Mouse (Mus musculus): ENCODE results near the gene Cyp24a1. TPM values are rescaled to one million over a fixed set of nuclear protein-coding genes. Genes with fewer than 3 reads are reported as not detected.
A peak's percentile ranks its signal among the peaks of the same experiment; 100 is the strongest.

The Cyp24a1 gene
- total RNA-seq (2021): not detected
- long read RNA-seq, experiment 1: 0 reads
- long read RNA-seq, experiment 2: 0 reads

- peak in 1 of 2 experiments; percentile 31 for DNase-seq (ENCODE audit: low spot score in 2 of 2)
Measured at GRCm38 (mm10) chr2:170497091-170497566, at the start of gene Cyp24a1. Gene Cyp24a1 (minus strand): TSS chr2:170497145.

GRCm38 (mm10) chr2:170545745-170546144, 48.8 kb upstream of the Cyp24a1 start:
- DNase-seq (ENCODE audit: low spot score in 2 of 2): no peak

- no peak for DNase-seq (ENCODE audit: low spot score in 2 of 2)
Measured at GRCm38 (mm10) chr2:170544950-170545349, 48.0 kb upstream of the Cyp24a1 start.

- no peak for DNase-seq (ENCODE audit: low spot score in 2 of 2)
Measured at GRCm38 (mm10) chr2:170544159-170544558, 47.2 kb upstream of the Cyp24a1 start.

GRCm38 (mm10) chr2:170543625-170544024, 46.7 kb upstream of the Cyp24a1 start:
- no peak for DNase-seq (ENCODE audit: low spot score in 2 of 2)

GRCm38 (mm10) chr2:170539211-170539610, 42.3 kb upstream of the Cyp24a1 start:
- DNase-seq (ENCODE audit: low spot score in 2 of 2): no peak

- no peak for DNase-seq (ENCODE audit: low spot score in 2 of 2)
Measured at GRCm38 (mm10) chr2:170535841-170536240, 38.9 kb upstream of the Cyp24a1 start.

- no peak for DNase-seq (ENCODE audit: low spot score in 2 of 2)
Measured at GRCm38 (mm10) chr2:170534803-170535174, 37.8 kb upstream of the Cyp24a1 start.

GRCm38 (mm10) chr2:170534116-170534802, 37.3 kb upstream of the Cyp24a1 start:
- no peak for DNase-seq (ENCODE audit: low spot score in 2 of 2)

- DNase-seq (ENCODE audit: low spot score in 2 of 2): no peak
Measured at GRCm38 (mm10) chr2:170530256-170530655, 33.3 kb upstream of the Cyp24a1 start.

GRCm38 (mm10) chr2:170529766-170530165, 32.8 kb upstream of the Cyp24a1 start:
- DNase-seq (ENCODE audit: low spot score in 2 of 2): no peak

- no peak for DNase-seq (ENCODE audit: low spot score in 2 of 2)
Measured at GRCm38 (mm10) chr2:170528061-170528460, 31.1 kb upstream of the Cyp24a1 start.

GRCm38 (mm10) chr2:170526513-170526912, 29.6 kb upstream of the Cyp24a1 start:
- DNase-seq (ENCODE audit: low spot score in 2 of 2): no peak

- DNase-seq (ENCODE audit: low spot score in 2 of 2): peak in 1 of 2 experiments; percentile 43
Measured at GRCm38 (mm10) chr2:170520321-170520971, 23.5 kb upstream of the Cyp24a1 start.

GRCm38 (mm10) chr2:170513756-170514155, 16.8 kb upstream of the Cyp24a1 start:
- no peak for DNase-seq (ENCODE audit: low spot score in 2 of 2)

GRCm38 (mm10) chr2:170511073-170511891, 14.3 kb upstream of the Cyp24a1 start:
- DNase-seq (ENCODE audit: low spot score in 2 of 2): peak; percentile 88 to 90

GRCm38 (mm10) chr2:170508821-170509220, 11.9 kb upstream of the Cyp24a1 start:
- peak; percentile 78 to 88 for DNase-seq (ENCODE audit: low spot score in 2 of 2)

- DNase-seq (ENCODE audit: low spot score in 2 of 2): peak; percentile 61 to 74
Measured at GRCm38 (mm10) chr2:170507734-170508133, 10.8 kb upstream of the Cyp24a1 start.

- no peak for DNase-seq (ENCODE audit: low spot score in 2 of 2)
Measured at GRCm38 (mm10) chr2:170503983-170504382, 7.0 kb upstream of the Cyp24a1 start.

GRCm38 (mm10) chr2:170503343-170503742, 6.4 kb upstream of the Cyp24a1 start:
- no peak for DNase-seq (ENCODE audit: low spot score in 2 of 2)

GRCm38 (mm10) chr2:170498011-170498410, 1.1 kb upstream of the Cyp24a1 start:
- no peak for DNase-seq (ENCODE audit: low spot score in 2 of 2)

Data from gastrocnemius, postnatal 4 days (tissue).